Comparison of ENCODE assay signal across 8 mouse cellular contexts in the genomic region with DNA sequence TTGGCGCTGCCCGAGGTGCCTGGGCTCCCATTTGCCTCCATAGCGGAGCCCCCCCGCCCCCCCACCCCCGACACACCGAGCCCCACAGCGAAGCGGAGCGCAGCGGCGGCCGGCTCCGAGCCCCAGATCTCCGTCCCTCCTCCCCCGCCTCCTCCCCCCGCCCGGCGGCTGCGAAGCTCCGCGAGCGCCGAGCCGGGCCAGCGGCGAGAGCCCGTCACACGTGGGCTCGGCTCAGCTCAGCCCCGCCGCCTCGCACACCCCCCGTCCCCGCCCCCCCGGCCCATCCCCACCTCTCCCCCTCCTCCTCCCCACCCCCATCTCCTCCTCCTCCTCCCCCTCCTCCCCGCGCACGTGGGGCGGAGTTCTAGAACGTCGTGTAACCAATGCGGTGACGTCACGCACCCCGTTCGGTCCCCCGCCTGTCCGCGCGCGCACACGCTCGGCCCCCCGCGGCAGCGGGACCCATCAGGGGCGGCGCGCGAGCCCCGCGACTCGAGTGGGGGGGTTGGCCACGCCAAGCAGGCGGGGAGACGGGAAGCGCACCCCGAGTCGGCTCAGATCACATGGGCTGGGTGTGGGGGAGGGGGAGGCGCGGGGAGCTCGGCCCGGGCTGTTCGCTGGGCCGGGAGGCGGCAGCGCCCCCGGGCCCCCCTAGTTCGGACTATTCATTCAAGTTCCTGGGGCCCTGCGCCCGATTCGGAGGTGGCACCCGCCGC. TPM values are rescaled to one million over a fixed set of nuclear protein-coding genes. Genes with fewer than 3 reads are reported as not detected.
DNase-seq lines count a peak whose midpoint lies in the region; ATAC-seq and TF ChIP-seq lines count a peak whose summit lies in the region.

A gene (minus strand): TSS at position 464 of the 716 bp plus-strand sequence.

- ATAC-seq in heart, embryonic 13.5 days (ENCODE audit: extremely low read depth, insufficient number of reproducible peaks, low FRiP score, low TSS enrichment): peak; percentile 83
- peak; percentile 75 for ATAC-seq in liver, embryonic 14.5 days (ENCODE audit: insufficient read depth)
- ATAC-seq in neural tube, embryonic 11.5 days (ENCODE audit: insufficient read depth, low FRiP score, low TSS enrichment): peak; percentile 79
- ATAC-seq in stomach, postnatal 0 days (ENCODE audit: low FRiP score, low TSS enrichment): peak; percentile 89

- H3K4me3 ChIP-seq in brown adipose tissue, adult 24 weeks (ENCODE audit: insufficient read depth, low read depth, low read length): peak within 1 kb of the TSS; percentile 86
- peak within 1 kb of the TSS; percentile 85 for H3K4me3 ChIP-seq in heart, embryonic 13.5 days
- H3K4me3 ChIP-seq in liver, embryonic 14.5 days (ENCODE audit: insufficient read depth in 1 of 2, low read depth in 2 of 2, low read length in 2 of 2): peak within 1 kb of the TSS; percentile 72 to 90
- H3K4me3 ChIP-seq in neural tube, embryonic 11.5 days (ENCODE audit: low read depth, low read length): peak within 1 kb of the TSS; percentile 98
- peak within 1 kb of the TSS; percentile 93 for H3K4me3 ChIP-seq in stomach, postnatal 0 days (ENCODE audit: low read depth, low read length)

- H3K9ac ChIP-seq in heart, embryonic 13.5 days: peak within 1 kb of the TSS; percentile 99
- H3K9ac ChIP-seq in liver, embryonic 14.5 days (replicated peaks): peak within 1 kb of the TSS; percentile 98
- peak within 1 kb of the TSS; percentile 99 for H3K9ac ChIP-seq in neural tube, embryonic 11.5 days (ENCODE audit: low read length)
- peak within 1 kb of the TSS; percentile 98 for H3K9ac ChIP-seq in stomach, postnatal 0 days (ENCODE audit: low read length)

- 1% methylated on average over 31 of the region's 84 CpGs for WGBS in heart, embryonic 13.5 days
- under 1% methylated on average over 51 of the region's 84 CpGs for WGBS in liver, embryonic 14.5 days (ENCODE audit: insufficient replicate concordance)
- WGBS in neural tube, embryonic 11.5 days: 2% methylated on average over 9 of the region's 84 CpGs
- WGBS in stomach, postnatal 0 days: 0% methylated on average over 8 of the region's 84 CpGs

- H3K36me3 ChIP-seq in heart, embryonic 13.5 days: 0 out of 2 replicates have a peak, but pooled peaks cover 10% of the 10 kb centered on the region
- no peaks in the 10 kb centered on the region for H3K36me3 ChIP-seq in liver, embryonic 14.5 days (replicated peaks; ENCODE audit: control insufficient read depth, insufficient read depth, low read depth)
- H3K36me3 ChIP-seq in neural tube, embryonic 11.5 days (ENCODE audit: control insufficient read depth, insufficient read depth, low read length): no peaks in the 10 kb centered on the region
- H3K36me3 ChIP-seq in stomach, postnatal 0 days (ENCODE audit: control insufficient read depth, insufficient read depth, low read length): no peaks in the 10 kb centered on the region

- no peak for TF ChIP-seq CTCF in liver, embryonic 14.5 days (IDR thresholded peaks at IDR 0.05; ENCODE audit: low read depth)
- no peak for TF ChIP-seq CTCF in stomach, postnatal 0 days (IDR thresholded peaks at IDR 0.05; ENCODE audit: low read depth)

- H3K9me3 ChIP-seq in heart, embryonic 13.5 days: no peaks in the 10 kb centered on the region
- H3K9me3 ChIP-seq in liver, embryonic 14.5 days (ENCODE audit: control insufficient read depth, low read length): no peaks in the 10 kb centered on the region
- no peaks in the 10 kb centered on the region for H3K9me3 ChIP-seq in neural tube, embryonic 11.5 days (ENCODE audit: control insufficient read depth, low read length)
- H3K9me3 ChIP-seq in stomach, postnatal 0 days (ENCODE audit: control insufficient read depth, low read length): no peaks in the 10 kb centered on the region

- peak within 1 kb of the TSS; percentile 95 for H3K4me2 ChIP-seq in heart, embryonic 13.5 days
- H3K4me2 ChIP-seq in liver, embryonic 14.5 days (ENCODE audit: low read depth): peak within 1 kb of the TSS; percentile 82
- H3K4me2 ChIP-seq in neural tube, embryonic 11.5 days (ENCODE audit: low read depth): peak within 1 kb of the TSS; percentile 95
- peak within 1 kb of the TSS; percentile 97 for H3K4me2 ChIP-seq in stomach, postnatal 0 days (replicated peaks; ENCODE audit: low read depth)

- peak within 1 kb of the TSS; percentile 87 for H3K27ac ChIP-seq in brown adipose tissue, adult 24 weeks (replicated peaks; ENCODE audit: low read depth, low read length)
- H3K27ac ChIP-seq in heart, embryonic 13.5 days (replicated peaks): peak within 1 kb of the TSS; percentile 98
- H3K27ac ChIP-seq in liver, embryonic 14.5 days: peak within 1 kb of the TSS; percentile 62
- H3K27ac ChIP-seq in neural tube, embryonic 11.5 days (ENCODE audit: low read depth, low read length): peak within 1 kb of the TSS; percentile 89
- H3K27ac ChIP-seq in stomach, postnatal 0 days (replicated peaks): peak within 1 kb of the TSS; percentile 96

- H3K4me1 ChIP-seq in brown adipose tissue, adult 24 weeks (ENCODE audit: control insufficient read depth, insufficient read depth, insufficient read length, low read length): peaks cover 2% of the 10 kb centered on the region; the same call in 1 of the 2 replicates
- peaks cover 54% of the 10 kb centered on the region for H3K4me1 ChIP-seq in heart, embryonic 13.5 days
- H3K4me1 ChIP-seq in liver, embryonic 14.5 days (replicated peaks; ENCODE audit: control insufficient read depth in 2 of 2, insufficient read depth in 2 of 2, low read length in 1 of 2): peaks cover 23 to 32% of the 10 kb centered on the region in 2 experiments
- peaks cover 32% of the 10 kb centered on the region for H3K4me1 ChIP-seq in neural tube, embryonic 11.5 days (ENCODE audit: control insufficient read depth, insufficient read depth, low read length)
- 0 out of 2 replicates have a peak, but pooled peaks cover 4% of the 10 kb centered on the region for H3K4me1 ChIP-seq in stomach, postnatal 0 days (replicated peaks; ENCODE audit: control insufficient read depth, insufficient read depth)

- peak; percentile 96 for DNase-seq in CD4-positive, CD25-positive, alpha-beta regulatory T cell, adult 2 months (ENCODE audit: low read depth, low spot score)
- DNase-seq in fat pad, adult 2 months (ENCODE audit: extremely low read depth, low read depth, low spot score): peak; percentile 4
- DNase-seq in kidney, postnatal 14 days: peak; percentile 96
- DNase-seq in liver, embryonic 14.5 days (ENCODE audit: low read depth in 3 of 3, low spot score in 3 of 3): peak; percentile 79 to 83 (median 82)
- DNase-seq in neural tube, embryonic 11.5 days (ENCODE audit: low spot score): peak; percentile 95
- DNase-seq in stomach, postnatal 0 days (ENCODE audit: low spot score): peak; percentile 93

- no peak for TF ChIP-seq EP300 in liver, embryonic 14.5 days (IDR thresholded peaks at IDR 0.05; ENCODE audit: low read depth)
- TF ChIP-seq EP300 in stomach, postnatal 0 days (optimal IDR thresholded peaks at IDR 0.05): no peak

- no peaks in the 10 kb centered on the region for H3K27me3 ChIP-seq in heart, embryonic 13.5 days (replicated peaks)
- H3K27me3 ChIP-seq in liver, embryonic 14.5 days (ENCODE audit: control insufficient read depth, insufficient read depth, low read length): no peaks in the 10 kb centered on the region
- H3K27me3 ChIP-seq in neural tube, embryonic 11.5 days (ENCODE audit: control insufficient read depth, insufficient read depth, low read length): no peaks in the 10 kb centered on the region
- no peaks in the 10 kb centered on the region for H3K27me3 ChIP-seq in stomach, postnatal 0 days (ENCODE audit: control insufficient read depth, insufficient read depth, low read length)

RNA-seq across cellular contexts. Expression of the gene that starts here (rescaled TPM):
- polyA plus RNA-seq in brown adipose tissue, adult 24 weeks (2012; ENCODE audit: insufficient read depth, insufficient read length, missing spikeins): 34.4 and 57.2 TPM in 2 replicates
- polyA plus RNA-seq in heart, embryonic 13.5 days (2015; fragmentation: Nextera tagmentation; extraction: Ambion mirVana): 16.2 and 18.8 TPM in 2 replicates
- polyA plus RNA-seq in liver, embryonic 14.5 days (2012; rRNA removed): 4.8 and 6.2 TPM in 2 replicates
- polyA plus RNA-seq in liver, embryonic 14.5 days (2014; fragmentation: Nextera tagmentation; extraction: Ambion mirVana): 2.1 and 2.2 TPM in 2 replicates
- polyA plus RNA-seq in neural tube, embryonic 11.5 days (2014; fragmentation: Nextera tagmentation; extraction: Ambion mirVana): 19.7 and 20.6 TPM in 2 replicates
- polyA plus RNA-seq in stomach, postnatal 0 days (2015; fragmentation: Nextera tagmentation; extraction: Ambion mirVana): 6.7 and 7.3 TPM in 2 replicates

Comparison
In these comparisons a context has a peak if more than half of its experiments do, and no peak if none do; other contexts are left out.
1. Peak in every context shown above with its lines: DNase-seq, ATAC-seq, H3K4me3 ChIP-seq and H3K27ac ChIP-seq.
2. DNase-seq: peak in every context shown above with its lines; median percentile 96 in CD4-positive, CD25-positive, alpha-beta regulatory T cell, adult 2 months; 96 in kidney, postnatal 14 days; 95 in neural tube, embryonic 11.5 days; 93 in stomach, postnatal 0 days; 82 in liver, embryonic 14.5 days; 4 in fat pad, adult 2 months.